Mouse (Mus musculus) heart, embryonic 16.5 days (tissue): ENCODE results near the gene Mars. TPM values are rescaled to one million over a fixed set of nuclear protein-coding genes. Genes with fewer than 3 reads are reported as not detected.

Source experiments
- ATAC-seq: fragments of 200-750 bp; cut with Nextera tagmentation; replicated peaks from 2 replicates; pipeline ENCODE4 v1.8.0; 2017; ENCODE audit warnings: moderate number of reproducible peaks; ENCODE audit not compliant: insufficient read depth, low FRiP score; ENCODE audit errors: extremely low read depth
- H3K27ac ChIP-seq: fragments of 300-500 bp; sonication (generic); 2 replicates; pipeline ENCODE4 v1.5.1; 2014; ENCODE audit warnings: mild to moderate bottlenecking, low read length, control low read depth, moderate library complexity
- H3K27me3 ChIP-seq: fragments of 300-500 bp; sonication (generic); 2 replicates; pipeline ENCODE4 v1.6.1; 2014; ENCODE audit warnings: low read length, mixed read lengths; ENCODE audit not compliant: control insufficient read depth, insufficient read depth
- H3K36me3 ChIP-seq: fragments of 300-500 bp; sonication (generic); 2 replicates; pipeline ENCODE4 v1.6.1; 2014; ENCODE audit not compliant: control insufficient read depth, insufficient read depth
- H3K4me1 ChIP-seq: fragments of 300-500 bp; sonication (generic); 2 replicates; pipeline ENCODE4 v1.6.1; 2014; ENCODE audit warnings: low read length, mixed read lengths; ENCODE audit not compliant: control insufficient read depth, insufficient read depth
- H3K4me2 ChIP-seq: fragments of 300-500 bp; sonication (generic); 2 replicates; pipeline ENCODE4 v1.6.1; 2014; ENCODE audit warnings: low read depth, mild to moderate bottlenecking, control low read depth, low read length
- H3K4me3 ChIP-seq: fragments of 300-500 bp; sonication (generic); 2 replicates; pipeline ENCODE4 v1.5.1; 2014; ENCODE audit warnings: mild to moderate bottlenecking, control low read depth, low read length
- H3K9ac ChIP-seq: fragments of 300-500 bp; sonication (generic); 2 replicates; pipeline ENCODE4 v1.6.1; 2014; ENCODE audit warnings: low read length, control low read depth
- H3K9me3 ChIP-seq: fragments of 300-500 bp; sonication (generic); replicated peaks from 2 replicates; pipeline ENCODE4 v1.6.1; 2016; ENCODE audit warnings: low read length; ENCODE audit not compliant: control insufficient read depth
- WGBS: fragments of 180-500 bp; shearing (Covaris S2); extraction: QIAGEN DNeasy Blood & Tissue Kit; methylation state at CpG from one replicate; pipeline ENCODE4 v1.1.7; 2014; 5-methylcytosine and 5-hydroxymethylcytosine counted together
- polyA plus RNA-seq: library from polyadenylated mRNA; unstranded; fragments of >200 nt; fragmentation: Nextera tagmentation; extraction: Ambion mirVana; gene quantifications from 2 replicates; pipeline ENCODE4 v1.2.1, GENCODE M21; 2015

Mars gene
- polyA plus RNA-seq, 1 experiment from 2014 or later = 81.2 TPM

DNA sequence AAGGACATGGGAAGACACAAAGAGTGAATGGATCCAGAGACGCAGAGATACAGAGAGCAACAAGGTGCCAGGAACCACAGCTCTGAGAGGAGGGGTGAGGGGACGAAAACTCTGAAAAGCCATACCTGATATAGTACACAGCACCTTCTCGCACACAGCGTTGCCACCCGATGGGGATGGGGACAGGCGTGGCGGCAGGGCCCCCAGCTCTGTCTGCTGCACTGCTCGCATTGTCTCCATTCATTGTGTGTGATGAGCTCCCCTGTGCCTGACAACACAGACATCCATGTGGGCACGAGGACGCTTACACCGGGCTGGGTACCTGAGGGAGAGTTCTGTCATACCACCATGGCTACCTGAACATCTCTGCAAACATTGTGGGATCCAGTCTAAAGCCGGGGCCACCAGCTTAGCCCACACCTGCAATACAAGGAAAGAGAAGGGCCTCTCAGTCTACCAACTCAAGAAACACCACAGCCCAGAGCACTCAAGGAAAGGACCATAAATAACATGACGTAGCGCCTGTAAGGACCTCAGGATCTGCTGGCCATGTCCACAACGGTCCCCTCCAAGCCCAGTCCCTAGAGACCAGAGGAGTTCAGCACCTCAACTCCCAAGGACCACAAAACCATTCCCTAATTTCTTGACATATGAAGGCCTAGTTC, 24.2 kb downstream of the Mars start:
- Histone ChIP-seq H3K9ac (peak overlapping the region; percentile 91), H3K4me2 (peak overlapping the region; percentile 90), H3K27me3 (no peaks in the 10 kb centered on the region), H3K4me1 (peaks cover 45% of the 10 kb centered on the region), H3K27ac (peak overlapping the region; percentile 100), H3K9me3 (no peaks in the 10 kb centered on the region), H3K36me3 (peaks cover 41% of the 10 kb centered on the region), H3K4me3 (peak overlapping the region; percentile 86)
- ATAC-seq = no peak
- WGBS = 64% methylated on average over 15 of the region's 15 CpGs

DNA sequence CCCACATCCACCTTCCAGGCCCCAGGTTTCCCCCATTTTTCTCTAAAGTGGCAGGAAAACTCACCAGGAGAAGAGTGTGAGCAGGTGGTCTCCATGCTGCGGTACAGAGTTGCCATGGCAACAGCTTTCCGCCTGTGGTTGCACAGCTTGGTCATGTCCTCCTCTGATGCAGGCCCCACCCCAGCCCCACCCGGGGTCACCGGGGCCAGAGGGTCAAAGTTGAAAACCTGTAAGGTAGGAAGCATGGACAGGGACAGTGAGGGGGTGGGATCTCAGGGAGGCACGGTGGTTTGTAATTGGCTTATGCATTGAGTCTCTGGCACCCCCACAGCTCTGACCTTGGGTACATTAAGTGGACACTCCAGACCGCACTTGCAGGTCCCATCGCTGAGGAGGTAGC, 24.9 kb downstream of the Mars start:
- H3K4me2 ChIP-seq = peak overlapping the region; percentile 90
- 56% methylated on average over 7 of the region's 7 CpGs for WGBS
- no peaks in the 10 kb centered on the region for H3K27me3 ChIP-seq
- peaks cover 48% of the 10 kb centered on the region for H3K36me3 ChIP-seq
- no peak overlapping the region for H3K27ac ChIP-seq
- H3K4me3 ChIP-seq = peak overlapping the region; percentile 86; the same call in 1 of the 2 replicates
- peaks cover 38% of the 10 kb centered on the region for H3K4me1 ChIP-seq
- no peak for ATAC-seq
- peak overlapping the region; percentile 91; the same call in 1 of the 2 replicates for H3K9ac ChIP-seq
- H3K9me3 ChIP-seq = no peaks in the 10 kb centered on the region

DNA sequence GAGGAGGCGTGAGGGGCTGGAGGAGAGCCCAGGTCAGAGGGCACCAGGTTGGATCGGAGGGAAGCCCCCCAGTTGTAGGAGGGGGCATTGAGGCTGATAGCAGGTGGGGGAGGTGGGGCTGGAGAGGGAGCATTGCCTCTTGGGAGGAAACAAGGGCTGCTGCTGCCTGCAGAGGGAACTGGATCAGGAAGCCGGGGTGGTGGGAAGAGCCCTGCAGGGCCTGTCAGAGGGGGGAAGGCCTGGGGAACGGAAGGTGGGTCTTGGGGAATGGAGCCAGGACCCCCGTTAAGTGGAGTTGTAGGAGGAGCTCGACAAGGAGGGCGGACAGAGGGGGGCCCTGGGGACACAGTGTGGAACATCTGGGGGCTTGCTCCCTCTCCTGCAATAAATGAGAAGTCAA, 25.4 kb downstream of the Mars start:
- Histone ChIP-seq H3K27ac (no peak overlapping the region), H3K36me3 (peaks cover 53% of the 10 kb centered on the region), H3K4me2 (no peak overlapping the region; the same call in 1 of the 2 replicates), H3K9ac (no peak overlapping the region), H3K9me3 (no peaks in the 10 kb centered on the region), H3K4me1 (peaks cover 35% of the 10 kb centered on the region), H3K27me3 (no peaks in the 10 kb centered on the region), H3K4me3 (no peak overlapping the region)
- no peak for ATAC-seq
- 81% methylated on average over 7 of the region's 7 CpGs for WGBS

DNA sequence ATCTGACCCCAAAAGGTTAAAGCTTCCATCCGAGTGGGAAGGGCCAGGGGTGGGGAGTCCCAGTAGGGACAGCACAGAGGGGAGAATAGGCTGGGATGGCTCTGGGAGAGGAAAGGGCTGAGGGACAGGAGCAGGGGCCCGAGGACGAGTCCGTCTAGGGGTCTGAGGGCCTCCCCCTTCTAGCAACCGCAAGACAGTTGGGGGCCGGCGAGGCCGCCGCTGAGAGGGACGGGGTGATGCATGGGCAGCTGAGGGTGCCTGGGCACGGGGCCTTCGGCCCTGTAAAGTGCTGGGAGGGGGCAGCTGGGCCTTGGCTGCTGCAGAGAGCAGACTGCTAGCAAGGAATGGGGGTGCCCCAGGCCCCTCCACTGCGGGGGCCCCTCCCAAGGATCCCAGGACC, 25.9 kb downstream of the Mars start:
- no peaks in the 10 kb centered on the region for H3K27me3 ChIP-seq
- H3K36me3 ChIP-seq = peaks cover 55% of the 10 kb centered on the region
- H3K4me1 ChIP-seq = peaks cover 35% of the 10 kb centered on the region
- no peaks in the 10 kb centered on the region for H3K9me3 ChIP-seq
- H3K4me2 ChIP-seq = no peak overlapping the region
- H3K9ac ChIP-seq = no peak overlapping the region; the same call in 1 of the 2 replicates
- no peak overlapping the region for H3K4me3 ChIP-seq
- ATAC-seq = no peak
- no peak overlapping the region for H3K27ac ChIP-seq
- WGBS = 85% methylated on average over 12 of the region's 13 CpGs

DNA sequence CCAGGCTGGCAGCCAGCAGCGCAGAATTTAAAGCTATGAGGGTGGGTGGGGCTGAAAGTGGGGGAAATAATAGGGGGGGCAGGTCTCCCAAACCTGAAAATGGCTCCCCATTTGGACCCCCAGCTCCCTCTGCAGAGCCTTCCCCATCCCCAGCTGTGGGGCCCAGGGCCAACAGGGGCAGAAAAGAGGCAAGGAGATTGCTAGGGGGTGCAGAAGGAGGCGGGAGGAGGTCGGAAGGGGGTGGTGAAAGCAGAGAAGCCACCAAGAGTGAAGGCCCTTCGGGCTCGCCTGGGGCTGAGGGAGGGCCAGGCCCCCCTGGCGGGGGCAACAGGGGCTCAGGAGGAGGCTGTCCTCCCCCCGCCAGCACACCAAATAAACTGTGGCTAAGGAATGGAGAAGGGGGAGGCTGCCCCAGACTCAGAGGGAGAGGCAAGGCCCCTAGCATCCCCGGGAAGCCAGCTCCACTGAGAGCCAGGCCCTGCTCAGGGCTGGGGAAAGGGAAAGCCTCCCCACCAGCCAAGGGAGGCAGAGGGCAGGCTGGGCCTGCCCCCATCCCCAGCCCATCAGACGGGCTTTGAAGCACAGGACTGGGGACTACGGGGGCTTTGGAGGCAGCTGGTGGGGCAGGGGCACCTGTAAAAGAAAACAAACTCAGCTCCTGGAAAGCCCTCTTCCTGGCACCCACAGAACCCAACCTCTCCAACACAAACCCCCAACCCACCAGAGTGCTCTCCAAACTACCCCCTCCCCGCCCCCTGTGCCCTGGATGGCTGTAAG, 26.7 kb downstream of the Mars start:
- WGBS = 81% methylated on average over 11 of the region's 11 CpGs
- Histone ChIP-seq H3K4me2 (no peak overlapping the region), H3K36me3 (peaks cover 61% of the 10 kb centered on the region), H3K4me3 (no peak overlapping the region), H3K9me3 (no peaks in the 10 kb centered on the region), H3K27me3 (no peaks in the 10 kb centered on the region), H3K27ac (no peak overlapping the region), H3K4me1 (peaks cover 34% of the 10 kb centered on the region), H3K9ac (no peak overlapping the region)
- ATAC-seq = no peak

DNA sequence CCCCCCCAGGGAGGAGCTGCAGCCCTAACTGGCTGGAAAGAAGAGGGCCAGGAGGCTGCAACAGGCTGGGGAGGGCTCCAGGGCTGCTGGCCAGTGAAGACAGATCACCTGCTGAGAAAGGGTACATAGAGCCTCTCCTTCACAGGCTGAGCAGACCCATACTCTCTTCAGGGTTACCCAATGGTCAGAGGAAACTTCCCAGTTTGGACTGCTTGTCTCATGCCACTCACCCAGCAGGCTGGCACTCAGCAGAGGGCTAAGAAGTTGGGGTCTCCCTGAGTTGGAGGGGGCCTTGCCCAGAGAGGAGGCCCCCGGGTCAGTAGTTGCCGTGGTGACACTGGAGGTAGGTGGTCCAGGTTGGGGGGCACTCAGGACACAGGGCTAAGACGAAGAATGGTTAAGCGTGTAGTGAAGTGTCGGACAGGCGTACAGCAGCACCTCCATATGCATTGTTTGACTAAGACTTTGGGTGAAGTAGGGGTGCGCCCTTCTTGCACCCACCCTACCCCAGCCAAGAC, 27.4 kb downstream of the Mars start:
- WGBS = 93% methylated on average over 7 of the region's 7 CpGs
- Histone ChIP-seq H3K36me3 (peaks cover 69% of the 10 kb centered on the region), H3K9ac (no peak overlapping the region), H3K27ac (no peak overlapping the region), H3K4me3 (no peak overlapping the region), H3K4me2 (no peak overlapping the region), H3K9me3 (no peaks in the 10 kb centered on the region), H3K27me3 (no peaks in the 10 kb centered on the region), H3K4me1 (peaks cover 28% of the 10 kb centered on the region)
- ATAC-seq = no peak

DNA sequence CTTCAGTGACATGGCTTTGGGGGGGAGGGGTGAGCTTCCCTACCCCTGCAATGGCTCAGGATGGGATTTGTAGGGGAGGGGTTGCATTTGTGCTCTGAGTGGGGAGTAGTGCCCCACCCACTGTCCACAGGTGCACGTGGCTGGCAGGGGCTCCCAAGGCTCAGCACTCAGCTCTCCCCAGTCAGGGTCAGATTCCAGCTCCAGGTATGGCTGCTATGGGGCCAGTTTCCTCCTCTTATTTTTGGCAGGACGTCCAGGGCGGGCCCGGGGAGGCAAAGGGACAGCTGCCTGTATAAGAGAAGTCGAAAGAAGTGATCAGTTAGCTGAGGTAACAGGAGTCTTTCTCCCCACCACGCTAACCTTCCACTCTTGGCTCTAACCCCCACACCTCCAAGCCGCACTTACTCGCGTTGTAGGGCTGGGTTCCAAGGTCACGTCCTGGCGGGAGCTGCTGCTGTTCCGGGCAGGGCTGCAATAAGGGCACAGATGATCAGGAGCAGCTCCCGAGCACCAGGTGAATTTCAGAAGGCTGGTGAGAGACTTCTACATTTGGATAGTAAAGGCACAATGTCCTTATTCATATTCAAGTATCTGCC, 28.9 kb downstream of the Mars start:
- no peak for ATAC-seq
- Histone ChIP-seq H3K27ac (peak overlapping the region; percentile 21; the same call in 1 of the 2 replicates), H3K4me1 (peaks cover 26% of the 10 kb centered on the region), H3K9ac (peak overlapping the region; percentile 7; the same call in 1 of the 2 replicates), H3K4me3 (no peak overlapping the region), H3K27me3 (no peaks in the 10 kb centered on the region), H3K4me2 (no peak overlapping the region), H3K36me3 (peaks cover 79% of the 10 kb centered on the region), H3K9me3 (no peaks in the 10 kb centered on the region)
- WGBS = 61% methylated on average over 13 of the region's 13 CpGs

DNA sequence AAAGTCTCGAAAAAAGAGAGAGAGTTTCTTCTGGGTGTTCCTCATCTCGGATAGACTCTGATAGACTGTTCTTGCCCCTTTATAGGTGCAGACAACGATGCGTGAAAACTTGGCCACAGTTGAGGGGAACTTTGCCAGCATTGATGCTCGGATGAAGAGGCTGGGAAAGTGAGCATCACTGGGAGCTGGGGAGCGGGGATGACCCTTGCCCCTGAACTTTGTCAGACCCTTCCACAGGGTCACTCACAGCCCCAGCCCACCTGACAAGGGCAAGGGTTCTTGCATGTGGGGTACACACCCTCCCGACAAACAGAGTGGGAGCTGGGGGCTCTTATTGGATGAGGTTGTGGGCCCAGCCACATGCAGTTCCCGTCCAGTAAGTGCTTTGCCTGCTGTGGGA, 30.3 kb downstream of the Mars start:
- no peak overlapping the region for H3K4me3 ChIP-seq
- no peak overlapping the region for H3K27ac ChIP-seq
- no peak overlapping the region for H3K9ac ChIP-seq
- H3K4me1 ChIP-seq = peaks cover 12% of the 10 kb centered on the region; the same call in 1 of the 2 replicates
- H3K4me2 ChIP-seq = no peak overlapping the region
- H3K9me3 ChIP-seq = no peaks in the 10 kb centered on the region
- 82% methylated on average over 8 of the region's 8 CpGs for WGBS
- H3K27me3 ChIP-seq = no peaks in the 10 kb centered on the region
- no peak for ATAC-seq
- peaks cover 83% of the 10 kb centered on the region for H3K36me3 ChIP-seq

DNA sequence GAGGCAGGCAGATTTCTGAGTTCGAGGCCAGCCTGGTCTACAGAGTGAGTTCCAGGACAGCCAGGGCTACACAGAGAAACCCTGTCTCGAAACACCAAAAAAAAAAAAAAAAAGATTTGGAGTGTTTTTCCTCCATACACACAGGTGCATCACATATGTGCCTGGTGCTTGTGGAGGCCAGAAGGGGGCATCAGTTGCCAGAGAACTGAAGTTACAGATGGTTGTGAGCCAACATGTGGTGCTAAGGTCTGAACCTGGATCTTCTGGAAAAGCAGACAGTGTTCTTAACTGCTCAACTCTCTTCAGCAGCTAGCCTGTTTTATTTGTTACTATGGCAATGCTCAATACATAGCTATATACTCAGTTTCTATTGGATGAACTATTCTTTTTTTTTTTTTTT, 31.9 kb downstream of the Mars start:
- no peaks in the 10 kb centered on the region for H3K9me3 ChIP-seq
- no peak overlapping the region for H3K4me2 ChIP-seq
- no peak overlapping the region for H3K4me3 ChIP-seq
- WGBS = 70% methylated on average over 2 of the region's 2 CpGs
- H3K27me3 ChIP-seq = no peaks in the 10 kb centered on the region
- no peak overlapping the region for H3K9ac ChIP-seq
- H3K4me1 ChIP-seq = peaks cover 6% of the 10 kb centered on the region; the same call in 1 of the 2 replicates
- ATAC-seq = no peak
- peaks cover 86% of the 10 kb centered on the region for H3K36me3 ChIP-seq
- H3K27ac ChIP-seq = no peak overlapping the region
